Mouse (Mus musculus) B cell, adult 62 days (primary cell): ENCODE results near the gene Atp8b4. TPM values are rescaled to one million over a fixed set of nuclear protein-coding genes. Genes with fewer than 3 reads are reported as not detected.

ENCODE experiments used
- total RNA-seq: library from RNA; stranded (reverse); gene quantifications from 4 replicates; pipeline ENCODE4 v1.2.4, GENCODE M21; 2023

Gene Atp8b4
- 0.18 to 0.47 TPM (median 0.31 TPM) in 4 replicates for total RNA-seq

DNA sequence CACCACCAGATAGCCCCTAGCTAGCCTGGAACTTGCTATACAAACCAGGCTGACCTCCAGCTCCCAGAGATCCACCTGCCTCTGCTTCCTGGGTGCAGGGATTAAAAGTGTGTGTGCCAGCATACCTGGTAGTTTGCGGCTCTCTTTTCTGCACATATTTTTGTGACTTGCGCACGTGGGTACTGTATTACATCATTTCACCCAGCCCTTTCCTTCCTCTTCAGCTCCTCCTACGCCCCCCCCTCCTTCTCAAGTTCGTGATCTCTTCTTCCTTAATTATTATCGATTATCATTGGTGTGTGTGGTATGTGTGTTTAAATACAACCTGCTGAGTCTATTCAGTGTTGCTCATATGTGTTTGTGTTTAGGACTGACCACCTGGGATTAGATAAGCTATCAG lies at the start of gene Atp8b4:
Gene Atp8b4 (minus strand): TSS at position 154 of the 400 bp plus-strand sequence.

Other genes starting within 250 kb of the Atp8b4 start
- not detected in 4 replicates for gene Slc27a2, start 51.7 kb upstream of the Atp8b4 start, total RNA-seq
- gene Hdc, start 118.6 kb upstream of the Atp8b4 start, total RNA-seq, result 0.37 to 0.78 TPM (median 0.69 TPM) in 3 of 4 replicates, not detected in the other
- gene Gabpb1, start 175.7 kb upstream of the Atp8b4 start, total RNA-seq, result 37.4 to 48.8 TPM (median 43.8 TPM) in 4 replicates
- gene Usp8, start 206.7 kb upstream of the Atp8b4 start, total RNA-seq, result 49.1 to 55.4 TPM (median 51.4 TPM) in 4 replicates